Mouse (Mus musculus) heart, embryonic 11.5 days (tissue): Measurements from ENCODE around the gene Kcnj12. TPM values are rescaled to one million over a fixed set of nuclear protein-coding genes. Genes with fewer than 3 reads are reported as not detected.

Experiments used
- ATAC-seq: fragments of 200-750 bp; cut with Nextera tagmentation; replicated peaks from 2 replicates; pipeline ENCODE4 v1.8.0; 2017; ENCODE audit warnings: moderate library complexity; ENCODE audit not compliant: insufficient number of reproducible peaks, low FRiP score, low TSS enrichment
- H3K27ac ChIP-seq: fragments of 300-500 bp; sonication (generic); 2 replicates; pipeline ENCODE4 v1.5.1; 2014; ENCODE audit warnings: mild to moderate bottlenecking, low read depth, low read length
- H3K27me3 ChIP-seq: fragments of 300-500 bp; sonication (generic); 2 replicates; pipeline ENCODE4 v1.6.1; 2014; ENCODE audit warnings: mild to moderate bottlenecking, low read length, mixed read lengths; ENCODE audit not compliant: control insufficient read depth, insufficient read depth
- H3K36me3 ChIP-seq: fragments of 300-500 bp; sonication (generic); 2 replicates; pipeline ENCODE4 v1.6.1; 2014; ENCODE audit warnings: mild to moderate bottlenecking, low read length, moderate library complexity, mixed read lengths; ENCODE audit not compliant: control insufficient read depth, insufficient read depth
- H3K4me1 ChIP-seq: fragments of 300-500 bp; sonication (generic); 2 replicates; pipeline ENCODE4 v1.6.1; 2014; ENCODE audit warnings: low read length; ENCODE audit not compliant: control insufficient read depth, insufficient read depth
- H3K4me2 ChIP-seq: fragments of 300-500 bp; sonication (generic); 2 replicates; pipeline ENCODE4 v1.6.1; 2014; ENCODE audit warnings: mild to moderate bottlenecking, moderate library complexity
- H3K4me3 ChIP-seq: fragments of 300-500 bp; sonication (generic); 2 replicates; pipeline ENCODE4 v1.5.1; 2014; ENCODE audit warnings: low read depth, low read length
- H3K9ac ChIP-seq: fragments of 300-500 bp; sonication (generic); 2 replicates; pipeline ENCODE4 v1.6.1; 2014; ENCODE audit warnings: mild to moderate bottlenecking, low read depth, low read length, moderate library complexity
- H3K9me3 ChIP-seq: fragments of 300-500 bp; sonication (generic); replicated peaks from 2 replicates; pipeline ENCODE4 v1.6.1; 2016; ENCODE audit warnings: low read length; ENCODE audit not compliant: control insufficient read depth
- WGBS: fragments of 180-500 bp; shearing (Covaris S2); extraction: QIAGEN DNeasy Blood & Tissue Kit; methylation state at CpG from one replicate; pipeline ENCODE4 v1.1.7; 2014; ENCODE audit not compliant: insufficient replicate concordance; 5-methylcytosine and 5-hydroxymethylcytosine counted together
- polyA plus RNA-seq: library from polyadenylated mRNA; unstranded; fragments of >200 nt; fragmentation: Nextera tagmentation; extraction: Ambion mirVana; gene quantifications from 2 replicates; pipeline ENCODE4 v1.2.1, GENCODE M21; 2014

The Kcnj12 gene
- polyA plus RNA-seq, 1 experiment from 2014 or later = 2.0 TPM

GRCm38 (mm10) chr11:61028211-61028950, 6.0 kb downstream of the Kcnj12 start:
- no peak overlapping the region for H3K27ac ChIP-seq
- whole genome bisulfite sequencing = 50% methylated on average over 11 of the region's 11 CpGs
- peaks cover 31% of the 10 kb centered on the region for H3K4me1 ChIP-seq
- H3K4me2 ChIP-seq = no peak overlapping the region
- no peak overlapping the region for H3K9ac ChIP-seq
- H3K36me3 ChIP-seq = no peaks in the 10 kb centered on the region
- peaks cover 17% of the 10 kb centered on the region for H3K27me3 ChIP-seq
- ATAC-seq = no peak
- H3K4me3 ChIP-seq = no peak overlapping the region
- no peaks in the 10 kb centered on the region for H3K9me3 ChIP-seq

- peaks cover 31% of the 10 kb centered on the region for H3K4me1 ChIP-seq
- ATAC-seq = no peak
- no peak overlapping the region for H3K4me3 ChIP-seq
- H3K27me3 ChIP-seq = peaks cover 9% of the 10 kb centered on the region
- no peak overlapping the region for H3K9ac ChIP-seq
- no peaks in the 10 kb centered on the region for H3K9me3 ChIP-seq
- no peaks in the 10 kb centered on the region for H3K36me3 ChIP-seq
- H3K4me2 ChIP-seq = no peak overlapping the region
- H3K27ac ChIP-seq = no peak overlapping the region
- WGBS = 56% methylated on average over 4 of the region's 4 CpGs
Measured at GRCm38 (mm10) chr11:61029116-61029740, 6.9 kb downstream of the Kcnj12 start.

GRCm38 (mm10) chr11:61029864-61030595, 7.7 kb downstream of the Kcnj12 start:
- no peak for ATAC-seq
- Histone ChIP-seq H3K27me3 (peaks cover 1% of the 10 kb centered on the region; the same call in 1 of the 2 replicates), H3K27ac (no peak overlapping the region), H3K36me3 (no peaks in the 10 kb centered on the region), H3K4me2 (no peak overlapping the region), H3K4me1 (peaks cover 27% of the 10 kb centered on the region), H3K4me3 (no peak overlapping the region), H3K9me3 (no peaks in the 10 kb centered on the region), H3K9ac (no peak overlapping the region)
- WGBS = 83% methylated on average over 7 of the region's 7 CpGs

DNA sequence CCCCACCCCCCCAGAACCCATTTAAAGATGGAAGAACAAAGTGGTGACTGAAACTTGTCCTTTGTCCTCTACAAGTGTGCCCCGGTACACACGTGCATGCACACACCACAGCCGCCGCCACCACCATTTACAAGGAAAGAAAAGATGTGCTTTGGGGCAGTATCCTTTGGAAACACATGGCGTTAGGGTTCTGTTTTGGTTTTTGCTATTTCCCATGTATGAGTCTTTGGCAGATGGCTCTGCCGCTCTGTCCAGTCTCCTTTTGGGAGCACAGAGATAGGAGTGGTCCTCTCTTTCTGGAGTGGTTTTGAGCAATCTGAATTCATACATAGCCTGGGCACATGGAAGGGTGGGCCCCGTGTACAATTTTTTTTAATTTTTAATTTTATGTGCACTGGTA, 8.8 kb downstream of the Kcnj12 start:
- Histone ChIP-seq H3K4me2 (no peak overlapping the region), H3K27ac (no peak overlapping the region), H3K4me3 (no peak overlapping the region), H3K9me3 (no peaks in the 10 kb centered on the region), H3K4me1 (peaks cover 16% of the 10 kb centered on the region), H3K9ac (no peak overlapping the region), H3K27me3 (no peaks in the 10 kb centered on the region), H3K36me3 (no peaks in the 10 kb centered on the region)
- WGBS = 92% methylated on average over 7 of the region's 7 CpGs
- no peak for ATAC-seq

DNA sequence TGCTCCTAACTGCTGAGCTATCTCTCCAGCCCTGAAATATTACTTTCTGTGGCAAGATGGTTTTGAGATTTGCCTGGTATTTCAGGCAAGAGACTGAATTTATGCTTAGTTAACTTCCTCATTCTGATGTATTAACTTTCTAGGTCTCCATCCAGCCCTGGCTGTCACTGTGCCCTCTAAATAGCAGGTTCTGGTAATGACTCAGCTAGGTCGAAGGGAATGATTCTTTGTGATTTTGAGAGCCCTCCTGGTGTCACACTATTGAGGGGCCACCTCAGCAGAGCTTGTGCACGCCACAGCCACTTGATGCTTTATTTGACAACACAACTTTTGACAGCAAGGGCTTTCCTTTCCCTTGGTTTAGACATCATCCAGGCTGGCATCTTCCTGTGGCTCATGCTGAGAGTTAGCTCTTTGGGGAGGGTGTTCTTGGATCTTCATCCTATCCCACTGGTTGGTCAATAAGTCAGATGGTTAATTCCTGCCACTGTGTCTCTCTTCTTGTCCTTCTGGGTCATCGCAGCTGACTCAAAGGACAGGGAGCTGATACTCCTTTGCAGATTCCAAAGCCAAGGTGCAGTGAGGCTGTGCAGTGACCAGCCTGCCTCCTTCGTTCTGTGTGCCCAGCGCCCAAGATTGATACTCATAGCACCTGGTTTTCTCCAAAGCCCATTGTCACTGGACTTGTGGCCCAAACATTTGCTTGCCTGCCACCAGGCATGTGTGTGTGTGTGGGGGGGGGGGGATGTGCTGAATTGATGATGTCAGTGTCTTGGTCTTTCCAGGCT, 9.5 kb downstream of the Kcnj12 start:
- H3K9ac ChIP-seq = no peak overlapping the region
- no peak for ATAC-seq
- no peak overlapping the region for H3K27ac ChIP-seq
- 76% methylated on average over 5 of the region's 5 CpGs for WGBS
- no peaks in the 10 kb centered on the region for H3K27me3 ChIP-seq
- no peak overlapping the region for H3K4me2 ChIP-seq
- H3K4me1 ChIP-seq = peaks cover 14% of the 10 kb centered on the region
- H3K9me3 ChIP-seq = no peaks in the 10 kb centered on the region
- no peak overlapping the region for H3K4me3 ChIP-seq
- no peaks in the 10 kb centered on the region for H3K36me3 ChIP-seq

- H3K4me3 ChIP-seq = no peak overlapping the region
- no peak overlapping the region for H3K9ac ChIP-seq
Measured at GRCm38 (mm10) chr11:61032481-61032880, 10.1 kb downstream of the Kcnj12 start.

GRCm38 (mm10) chr11:61033160-61033559, 10.8 kb downstream of the Kcnj12 start:
- H3K4me3 ChIP-seq = no peak overlapping the region

More at GRCm38 (mm10) chr11:61032481-61032880, 10.1 kb downstream of the Kcnj12 start:
- ATAC-seq = no peak
- Histone ChIP-seq H3K4me2 (no peak overlapping the region), H3K27me3 (no peaks in the 10 kb centered on the region), H3K4me1 (peaks cover 11% of the 10 kb centered on the region), H3K27ac (no peak overlapping the region), H3K36me3 (no peaks in the 10 kb centered on the region), H3K9me3 (no peaks in the 10 kb centered on the region)
- 80% methylated on average over 7 of the region's 7 CpGs for WGBS

GRCm38 (mm10) chr11:61036639-61037038, 14.3 kb downstream of the Kcnj12 start:
- ATAC-seq = no peak
- Histone ChIP-seq H3K4me1 (0 out of 2 replicates have a peak, but pooled peaks cover 2% of the 10 kb centered on the region), H3K27me3 (no peaks in the 10 kb centered on the region), H3K9me3 (no peaks in the 10 kb centered on the region), H3K36me3 (no peaks in the 10 kb centered on the region), H3K27ac (no peak overlapping the region), H3K4me3 (no peak overlapping the region), H3K9ac (no peak overlapping the region), H3K4me2 (no peak overlapping the region)
- 90% methylated on average over 9 of the region's 9 CpGs for WGBS

More at GRCm38 (mm10) chr11:61033160-61033559, 10.8 kb downstream of the Kcnj12 start:
- Histone ChIP-seq H3K36me3 (no peaks in the 10 kb centered on the region), H3K9me3 (no peaks in the 10 kb centered on the region), H3K27ac (no peak overlapping the region), H3K27me3 (no peaks in the 10 kb centered on the region), H3K4me1 (peaks cover 6% of the 10 kb centered on the region), H3K9ac (no peak overlapping the region), H3K4me2 (no peak overlapping the region)
- no peak for ATAC-seq
- 74% methylated on average over 5 of the region's 5 CpGs for WGBS
